Mouse (Mus musculus) neural tube, embryonic 13.5 days (tissue): Measurements from ENCODE around the gene Sat2. TPM values are rescaled to one million over a fixed set of nuclear protein-coding genes. Genes with fewer than 3 reads are reported as not detected.

Source experiments
- ATAC-seq: fragments of 200-750 bp; cut with Nextera tagmentation; 2 replicates; pipeline ENCODE4 v1.8.0; 2017; ENCODE audit warnings: low read depth, mild to moderate bottlenecking, moderate TSS enrichment, moderate library complexity
- H3K27ac ChIP-seq: fragments of 300-500 bp; sonication (generic); replicated peaks from 2 replicates; pipeline ENCODE4 v1.5.1; 2015; ENCODE audit warnings: moderate library complexity, mild to moderate bottlenecking, inconsistent platforms
- H3K27me3 ChIP-seq: fragments of 300-500 bp; sonication (generic); 2 replicates; pipeline ENCODE4 v1.6.1; 2015; ENCODE audit warnings: mild to moderate bottlenecking, inconsistent platforms
- H3K36me3 ChIP-seq: fragments of 300-500 bp; sonication (generic); 2 replicates; pipeline ENCODE4 v1.6.1; 2015; ENCODE audit warnings: mild to moderate bottlenecking, inconsistent platforms
- H3K4me1 ChIP-seq: fragments of 300-500 bp; sonication (generic); replicated peaks from 2 replicates; pipeline ENCODE4 v1.6.1; 2015; ENCODE audit warnings: inconsistent platforms
- H3K4me2 ChIP-seq: fragments of 300-500 bp; sonication (generic); 2 replicates; pipeline ENCODE4 v1.6.1; 2015; ENCODE audit warnings: inconsistent platforms, mild to moderate bottlenecking, moderate library complexity
- H3K4me3 ChIP-seq: fragments of 300-500 bp; sonication (generic); 2 replicates; pipeline ENCODE4 v1.5.1; 2015; ENCODE audit warnings: mild to moderate bottlenecking, inconsistent platforms
- H3K9ac ChIP-seq: fragments of 300-500 bp; sonication (generic); 2 replicates; pipeline ENCODE4 v1.6.1; 2015; ENCODE audit warnings: moderate library complexity, mild to moderate bottlenecking, inconsistent platforms
- H3K9me3 ChIP-seq: fragments of 300-500 bp; sonication (generic); 2 replicates; pipeline ENCODE4 v1.6.1; 2016; ENCODE audit warnings: inconsistent platforms
- WGBS: fragments of 180-500 bp; shearing (Covaris S2); methylation state at CpG from one replicate; pipeline ENCODE4 v1.1.7; 2015; 5-methylcytosine and 5-hydroxymethylcytosine counted together
- microRNA counts: library from miRNA; unstranded; fragments of <30 nt; microRNA quantifications from one replicate; lab custom pipeline; 2016
- microRNA-seq: library from miRNA; unstranded; fragments of <30 nt; microRNA quantifications from one replicate; pipeline ENCODE4, GENCODE M21; 2016
- polyA plus RNA-seq: library from polyadenylated mRNA; unstranded; fragments of >200 nt; fragmentation: Nextera tagmentation; extraction: Ambion mirVana; gene quantifications from 2 replicates; pipeline ENCODE4 v1.2.1, GENCODE M21; 2015

The Sat2 gene
- polyA plus RNA-seq, 1 experiment from 2014 or later: 27.5 TPM

- no peak overlapping the region for H3K9ac ChIP-seq
These were observed 43.0 kb downstream of the Sat2 start for GRCm38 (mm10) chr11:69664841-69665240.

GRCm38 (mm10) chr11:69665457-69665960, 43.7 kb downstream of the Sat2 start:
- Histone ChIP-seq H3K9ac (no peak overlapping the region), H3K4me3 (no peak overlapping the region), H3K27ac (no peak overlapping the region; the same call in 1 of the 2 replicates), H3K4me1 (peaks cover 44% of the 10 kb centered on the region), H3K9me3 (no peaks in the 10 kb centered on the region), H3K36me3 (peaks cover 69% of the 10 kb centered on the region), H3K4me2 (no peak overlapping the region), H3K27me3 (no peaks in the 10 kb centered on the region)
- no peak for ATAC-seq
- 76% methylated on average over 9 of the region's 9 CpGs for WGBS

More at GRCm38 (mm10) chr11:69664841-69665240, 43.0 kb downstream of the Sat2 start:
- peaks cover 69% of the 10 kb centered on the region for H3K36me3 ChIP-seq
- H3K4me2 ChIP-seq: no peak overlapping the region
- H3K27ac ChIP-seq: no peak overlapping the region
- 93% methylated on average over 7 of the region's 7 CpGs for WGBS
- H3K4me1 ChIP-seq: peaks cover 40% of the 10 kb centered on the region
- no peaks in the 10 kb centered on the region for H3K9me3 ChIP-seq
- no peak for ATAC-seq
- H3K27me3 ChIP-seq: no peaks in the 10 kb centered on the region
- H3K4me3 ChIP-seq: no peak overlapping the region

- H3K36me3 ChIP-seq: peaks cover 72% of the 10 kb centered on the region
- H3K9me3 ChIP-seq: no peaks in the 10 kb centered on the region
- H3K27me3 ChIP-seq: no peaks in the 10 kb centered on the region
- no peak within 1 kb of the TSS for H3K9ac ChIP-seq
- H3K4me1 ChIP-seq: peaks cover 42% of the 10 kb centered on the region
- WGBS: 30% methylated on average over 7 of the region's 7 CpGs
- no peak within 1 kb of the TSS; the same call in 1 of the 2 replicates for H3K27ac ChIP-seq
- H3K4me2 ChIP-seq: no peak within 1 kb of the TSS
- H3K4me3 ChIP-seq: no peak within 1 kb of the TSS
- ATAC-seq: no peak
These were observed 44.3 kb downstream of the Sat2 start, which contains the start of gene Cd68 for GRCm38 (mm10) chr11:69665961-69666664. Gene Cd68 (minus strand): TSS chr11:69666153.

GRCm38 (mm10) chr11:69666665-69667005, 44.8 kb downstream of the Sat2 start:
- Histone ChIP-seq H3K4me1 (peaks cover 37% of the 10 kb centered on the region), H3K27me3 (no peaks in the 10 kb centered on the region), H3K36me3 (peaks cover 72% of the 10 kb centered on the region), H3K9ac (no peak overlapping the region), H3K9me3 (no peaks in the 10 kb centered on the region), H3K4me3 (no peak overlapping the region), H3K4me2 (no peak overlapping the region), H3K27ac (no peak overlapping the region)
- no peak for ATAC-seq
- 85% methylated on average over 3 of the region's 3 CpGs for WGBS

GRCm38 (mm10) chr11:69670786-69671725, 49.2 kb downstream of the Sat2 start:
- Histone ChIP-seq H3K27ac (peak overlapping the region; percentile 97), H3K9me3 (no peaks in the 10 kb centered on the region), H3K4me1 (peaks cover 34% of the 10 kb centered on the region), H3K27me3 (no peaks in the 10 kb centered on the region), H3K4me2 (peak overlapping the region; percentile 88), H3K4me3 (peak overlapping the region; percentile 100), H3K9ac (peak overlapping the region; percentile 99), H3K36me3 (peaks cover 79% of the 10 kb centered on the region)
- WGBS: under 1% methylated on average over 61 of the region's 61 CpGs
- ATAC-seq: peak; percentile 77

GRCm38 (mm10) chr11:69671726-69672124, 49.9 kb downstream of the Sat2 start:
- H3K4me1 ChIP-seq: peaks cover 34% of the 10 kb centered on the region
- under 1% methylated on average over 43 of the region's 43 CpGs for WGBS

GRCm38 (mm10) chr11:69672211-69672706, 50.4 kb downstream of the Sat2 start, which contains the start of gene Eif4a1:
Gene Eif4a1 (minus strand): TSS chr11:69672423.
- peak within 1 kb of the TSS; percentile 99 for H3K9ac ChIP-seq
- peak; percentile 97 for ATAC-seq
- H3K27me3 ChIP-seq: no peaks in the 10 kb centered on the region
- H3K27ac ChIP-seq: peak within 1 kb of the TSS; percentile 97
- H3K4me2 ChIP-seq: peak within 1 kb of the TSS; percentile 88
- peaks cover 34% of the 10 kb centered on the region for H3K4me1 ChIP-seq
- peaks cover 81% of the 10 kb centered on the region for H3K36me3 ChIP-seq
- H3K9me3 ChIP-seq: no peaks in the 10 kb centered on the region
- peak within 1 kb of the TSS; percentile 100 for H3K4me3 ChIP-seq
- under 1% methylated on average over 36 of the region's 36 CpGs for WGBS

More at GRCm38 (mm10) chr11:69671726-69672124, 49.9 kb downstream of the Sat2 start:
- peak overlapping the region; percentile 100 for H3K4me3 ChIP-seq
- H3K9me3 ChIP-seq: no peaks in the 10 kb centered on the region
- H3K27ac ChIP-seq: peak overlapping the region; percentile 97
- H3K27me3 ChIP-seq: no peaks in the 10 kb centered on the region
- peak overlapping the region; percentile 99 for H3K9ac ChIP-seq
- ATAC-seq: peak; percentile 38
- H3K36me3 ChIP-seq: peaks cover 79% of the 10 kb centered on the region
- H3K4me2 ChIP-seq: peak overlapping the region; percentile 88

MicroRNAs within 50 kb of the gene (microRNA counts, 519-probe panel; counts per million panel counts)
- microRNA mmu-miR-1934 (lab: Ali Mortazavi, UCI) (not detected), microRNA mmu-miR-467f (lab: Ali Mortazavi, UCI) (3,038 counts per million, percentile 34 among the panel's probes with 10 or more counts)

Small RNAs within 50 kb of the gene (microRNA-seq; reads per million reads assigned to microRNA genes)
- gene Mir1934 (2.1 reads per million, percentile 7 among the genes with 10 or more reads in this experiment), gene Mir467f (not detected)

Other genes with a start within 250 kb of the Sat2 start
- 112 and 117 TPM in 2 replicates for gene Naa38, start 226.5 kb upstream of the Sat2 start, polyA plus RNA-seq
- gene Cyb5d1, start 226.4 kb upstream of the Sat2 start, polyA plus RNA-seq: 36.2 and 39.2 TPM in 2 replicates
- 7.8 and 8.4 TPM in 2 replicates for gene Tmem88, start 223.8 kb upstream of the Sat2 start, polyA plus RNA-seq
- 44.8 and 47.4 TPM in 2 replicates for gene Kdm6b, start 208.3 kb upstream of the Sat2 start, polyA plus RNA-seq
- 2.2 and 2.7 TPM in 2 replicates for gene Dnah2, start 72.9 kb upstream of the Sat2 start, polyA plus RNA-seq
- 68.1 and 72.0 TPM in 2 replicates for gene Efnb3, start 61.8 kb upstream of the Sat2 start, polyA plus RNA-seq
- 18.1 and 19.7 TPM in 2 replicates for gene Wrap53, start 41.8 kb upstream of the Sat2 start, polyA plus RNA-seq
- 76.0 and 77.6 TPM in 2 replicates for gene Trp53, start 41.7 kb upstream of the Sat2 start, polyA plus RNA-seq
- gene Atp1b2, start 16.1 kb upstream of the Sat2 start, polyA plus RNA-seq: 29.5 and 30.4 TPM in 2 replicates
- not detected in 2 replicates for gene Shbg, start 4.1 kb upstream of the Sat2 start, polyA plus RNA-seq
- 45.3 and 55.1 TPM in 2 replicates for gene Fxr2, start 11.0 kb downstream of the Sat2 start, polyA plus RNA-seq
- not detected in 2 replicates for gene Sox15, start 33.3 kb downstream of the Sat2 start, polyA plus RNA-seq
- 83.2 and 92.1 TPM in 2 replicates for gene Mpdu1, start 40.6 kb downstream of the Sat2 start, polyA plus RNA-seq
- gene Cd68, start 44.1 kb downstream of the Sat2 start, polyA plus RNA-seq: 9.8 and 11.3 TPM in 2 replicates
- gene Eif4a1, start 50.4 kb downstream of the Sat2 start, polyA plus RNA-seq: 525 and 528 TPM in 2 replicates
- gene Senp3, start 60.1 kb downstream of the Sat2 start, polyA plus RNA-seq: 99.8 and 105 TPM in 2 replicates
- 0.74 and 0.77 TPM in 2 replicates for gene Tnfsf13, start 63.8 kb downstream of the Sat2 start, polyA plus RNA-seq
- gene Tnfsf12, start 73.8 kb downstream of the Sat2 start, polyA plus RNA-seq: 3.3 and 3.5 TPM in 2 replicates
- gene Tnfsfm13, start 74.1 kb downstream of the Sat2 start, polyA plus RNA-seq: 1.4 and 1.8 TPM in 2 replicates
- gene Polr2a, start 136.6 kb downstream of the Sat2 start, polyA plus RNA-seq: 22.9 and 27.2 TPM in 2 replicates
- gene Slc35g3, start 139.9 kb downstream of the Sat2 start, polyA plus RNA-seq: 0.13 TPM in 1 of 2 replicates, not detected in the other
- 2.5 and 2.9 TPM in 2 replicates for gene Zbtb4, start 143.9 kb downstream of the Sat2 start, polyA plus RNA-seq
- 2.4 and 4.5 TPM in 2 replicates for gene Chrnb1, start 173.9 kb downstream of the Sat2 start, polyA plus RNA-seq
- gene Fgf11, start 179.8 kb downstream of the Sat2 start, polyA plus RNA-seq: 6.8 and 8.9 TPM in 2 replicates
- gene Tmem102, start 183.6 kb downstream of the Sat2 start, polyA plus RNA-seq: 0.74 and 1.4 TPM in 2 replicates
- gene Gm39566, start 193.3 kb downstream of the Sat2 start, polyA plus RNA-seq: not detected in 2 replicates
- gene Spem2, start 196.4 kb downstream of the Sat2 start, polyA plus RNA-seq: not detected in 2 replicates
- 0.43 and 0.98 TPM in 2 replicates for gene Spem1, start 200.2 kb downstream of the Sat2 start, polyA plus RNA-seq
- gene Nlgn2, start 215.8 kb downstream of the Sat2 start, polyA plus RNA-seq: 17.1 and 18.1 TPM in 2 replicates
- 321 and 416 TPM in 2 replicates for gene Tmem256, start 216.5 kb downstream of the Sat2 start, polyA plus RNA-seq
- gene Plscr3, start 224.4 kb downstream of the Sat2 start, polyA plus RNA-seq: 62.5 and 65.6 TPM in 2 replicates
- 0.29 and 0.51 TPM in 2 replicates for gene Tnk1, start 236.7 kb downstream of the Sat2 start, polyA plus RNA-seq